Mouse (Mus musculus) MEL (cell line): ENCODE data around the gene Mag. TPM values are rescaled to one million over a fixed set of nuclear protein-coding genes. Genes with fewer than 3 reads are reported as not detected.

Experiments used
- DNase-seq: peaks from one replicate; pipeline ENCODE4 v3.0.0; 2011; ENCODE audit warnings: low read depth, low spot score
- H3K27ac ChIP-seq: 2 replicates; pipeline ENCODE4 v1.5.1; 2012; ENCODE audit warnings: low read depth, mild to moderate bottlenecking, control low read depth, low read length, moderate library complexity; ENCODE audit not compliant: control insufficient read depth
- H3K27me3 ChIP-seq, 2 experiments: fragments of 150-350 bp in 1 of 2; sonication (generic) in 1 of 2; 2 replicates each; pipeline ENCODE4 v1.6.1; 2012; ENCODE audit warnings: low read length in 2 of 2, mild to moderate bottlenecking in 2 of 2, improper control_type of control experiment in 1 of 2, moderate library complexity in 1 of 2; ENCODE audit not compliant: insufficient read depth in 2 of 2, control insufficient read depth in 1 of 2
- H3K36me3 ChIP-seq, 2 experiments: 2 replicates each; pipeline ENCODE4 v1.6.1; 2012 to 2014; ENCODE audit warnings: low read length in 2 of 2, improper control_type of control experiment in 1 of 2, inconsistent platforms in 1 of 2, mild to moderate bottlenecking in 1 of 2; ENCODE audit not compliant: insufficient read depth in 2 of 2, control insufficient read depth in 1 of 2
- H3K4me1 ChIP-seq, 2 experiments: fragments of 150-350 bp in 1 of 2; sonication (generic) in 1 of 2; 2 replicates each; pipeline ENCODE4 v1.6.1; 2012; ENCODE audit warnings: low read length in 2 of 2, improper control_type of control experiment in 1 of 2, mild to moderate bottlenecking in 1 of 2; ENCODE audit not compliant: insufficient read depth in 2 of 2, control insufficient read depth in 1 of 2
- H3K4me3 ChIP-seq, 2 experiments: fragments of 150-350 bp in 1 of 2; sonication (generic) in 1 of 2; 2 replicates each; pipeline ENCODE4 v1.5.1; 2012; ENCODE audit warnings: low read depth in 2 of 2, low read length in 2 of 2, mild to moderate bottlenecking in 2 of 2, moderate library complexity in 2 of 2, control low read depth in 1 of 2, improper control_type of control experiment in 1 of 2; ENCODE audit not compliant: control insufficient read depth in 1 of 2, insufficient read depth in 1 of 2
- H3K79me2 ChIP-seq: 2 replicates; pipeline ENCODE4 v1.6.1; 2012; ENCODE audit warnings: mild to moderate bottlenecking, low read length, moderate library complexity; ENCODE audit not compliant: control insufficient read depth, poor library complexity, insufficient read depth
- H3K9ac ChIP-seq: 2 replicates; pipeline ENCODE4 v1.6.1; 2012; ENCODE audit warnings: low read depth, mild to moderate bottlenecking, control low read depth, low read length, moderate library complexity; ENCODE audit not compliant: control insufficient read depth, poor library complexity, severe bottlenecking
- H3K9me3 ChIP-seq: fragments of 150-350 bp; sonication (generic); replicated peaks from 2 replicates; pipeline ENCODE4 v1.6.1; 2012; ENCODE audit warnings: mild to moderate bottlenecking, low read length, improper control_type of control experiment, moderate library complexity; ENCODE audit not compliant: insufficient read depth
- CTCF ChIP-seq, 3 experiments: IDR thresholded peaks in 2 of 3; conservative IDR thresholded peaks in 1 of 3; 2 replicates each; pipeline ENCODE4 v1.5.1; 2011 to 2012; ENCODE audit warnings: low read length in 3 of 3, low read depth in 2 of 3, mild to moderate bottlenecking in 2 of 3, improper control_type of control experiment in 1 of 3, inconsistent platforms in 1 of 3, mixed read lengths in 1 of 3, moderate library complexity in 1 of 3; ENCODE audit not compliant: control insufficient read depth in 1 of 3, insufficient read depth in 1 of 3, poor library complexity in 1 of 3, severe bottlenecking in 1 of 3
- ELF1 ChIP-seq: IDR thresholded peaks from 2 replicates; pipeline ENCODE4 v1.6.1; 2014; ENCODE audit warnings: low read depth, mild to moderate bottlenecking, inconsistent platforms, low read length, improper control_type of control experiment, moderate library complexity
- EP300 ChIP-seq, 2 experiments: IDR thresholded peaks; 2 replicates each; pipeline ENCODE4 v1.6.1; 2011; ENCODE audit warnings: improper control_type of control experiment in 2 of 2, low read length in 2 of 2, low read depth in 1 of 2, mild to moderate bottlenecking in 1 of 2
- ETS1 ChIP-seq: IDR thresholded peaks from 2 replicates; pipeline ENCODE4 v1.6.1; 2012; ENCODE audit warnings: low read depth, mild to moderate bottlenecking, inconsistent platforms, low read length, improper control_type of control experiment, moderate library complexity
- GABPA ChIP-seq: IDR thresholded peaks from 2 replicates; pipeline ENCODE4 v1.6.1; 2012; ENCODE audit warnings: low read depth, mild to moderate bottlenecking, inconsistent platforms, low read length, improper control_type of control experiment, moderate library complexity
- GATA1 ChIP-seq: IDR thresholded peaks from 2 replicates; pipeline ENCODE4 v1.6.1; 2011; ENCODE audit warnings: low read depth, low read length, improper control_type of control experiment
- HCFC1 ChIP-seq: IDR thresholded peaks from 2 replicates; pipeline ENCODE4 v1.6.1; 2012; ENCODE audit warnings: low read depth, mild to moderate bottlenecking, inconsistent platforms, low read length, improper control_type of control experiment, moderate library complexity
- JUND ChIP-seq: IDR thresholded peaks from 2 replicates; pipeline ENCODE4 v1.6.1; 2011; ENCODE audit warnings: low read depth, mild to moderate bottlenecking, improper control_type of control experiment, low read length
- MAFK ChIP-seq: IDR thresholded peaks from 2 replicates; pipeline ENCODE4 v1.6.1; 2011; ENCODE audit warnings: low read depth, mild to moderate bottlenecking, low read length, improper control_type of control experiment, borderline replicate concordance
- MAX ChIP-seq: IDR thresholded peaks from 2 replicates; pipeline ENCODE4 v1.6.1; 2011; ENCODE audit warnings: low read length, improper control_type of control experiment
- MXI1 ChIP-seq: IDR thresholded peaks from 2 replicates; pipeline ENCODE4 v1.6.1; 2011; ENCODE audit warnings: mild to moderate bottlenecking, low read depth, low read length, improper control_type of control experiment
- POLR2A ChIP-seq, 2 experiments: IDR thresholded peaks; 2 replicates each; pipeline ENCODE4 v1.6.1; 2011 to 2012; ENCODE audit warnings: low read length in 2 of 2, mild to moderate bottlenecking in 2 of 2, control low read depth in 1 of 2, improper control_type of control experiment in 1 of 2, low read depth in 1 of 2, moderate library complexity in 1 of 2; ENCODE audit not compliant: control insufficient read depth in 1 of 2, insufficient read depth in 1 of 2, poor library complexity in 1 of 2
- POLR2AphosphoS2 ChIP-seq: IDR thresholded peaks from 2 replicates; pipeline ENCODE4 v1.6.1; 2011; ENCODE audit warnings: low read length, improper control_type of control experiment
- RAD21 ChIP-seq: IDR thresholded peaks from 2 replicates; pipeline ENCODE4 v1.6.1; 2011; ENCODE audit warnings: mild to moderate bottlenecking, low read depth, low read length, improper control_type of control experiment
- TBP ChIP-seq: IDR thresholded peaks from 2 replicates; pipeline ENCODE4 v1.8.0; 2011; ENCODE audit warnings: low read depth, low read length, improper control_type of control experiment
- TCF12 ChIP-seq: IDR thresholded peaks from 2 replicates; pipeline ENCODE4 v1.6.1; 2014; ENCODE audit warnings: low read depth, mild to moderate bottlenecking, inconsistent platforms, low read length, improper control_type of control experiment, moderate library complexity
- UBTF ChIP-seq: IDR thresholded peaks from 2 replicates; pipeline ENCODE4 v1.6.1; 2012; ENCODE audit warnings: low read depth, mild to moderate bottlenecking, inconsistent platforms, low read length, improper control_type of control experiment, moderate library complexity, borderline replicate concordance; ENCODE audit not compliant: insufficient read depth
- USF2 ChIP-seq, 2 experiments: IDR thresholded peaks; 2 replicates each; pipeline ENCODE4 v1.6.1; 2011 to 2012; ENCODE audit warnings: improper control_type of control experiment in 2 of 2, low read length in 2 of 2, borderline replicate concordance in 1 of 2, inconsistent platforms in 1 of 2, low read depth in 1 of 2, mild to moderate bottlenecking in 1 of 2; ENCODE audit not compliant: insufficient read depth in 1 of 2
- ZC3H11A ChIP-seq: IDR thresholded peaks from 2 replicates; pipeline ENCODE4 v1.6.1; 2012; ENCODE audit warnings: low read depth, mild to moderate bottlenecking, inconsistent platforms, low read length, improper control_type of control experiment
- ZKSCAN1 ChIP-seq: IDR thresholded peaks from 2 replicates; pipeline ENCODE4 v1.6.1; 2012; ENCODE audit warnings: low read depth, mild to moderate bottlenecking, inconsistent platforms, low read length, improper control_type of control experiment, moderate library complexity
- ZMIZ1 ChIP-seq: IDR thresholded peaks from 2 replicates; pipeline ENCODE4 v1.6.1; 2012; ENCODE audit warnings: low read depth, mild to moderate bottlenecking, inconsistent platforms, low read length, improper control_type of control experiment, moderate library complexity
- polyA plus RNA-seq, 2 experiments: library from polyadenylated mRNA; stranded (reverse) in 1 of 2; unstranded in 1 of 2; fragments of >175 nt in 1 of 2; fragments of >200 nt in 1 of 2; gene quantifications; 2 replicates each; pipeline versions ENCODE4 v1.2.1 to v1.2.4; 2012; ENCODE audit warnings: low replicate concordance in 2 of 2, low read depth in 1 of 2; ENCODE audit not compliant: insufficient read length in 2 of 2, insufficient read depth in 1 of 2, missing spikeins in 1 of 2
- total RNA-seq: library from RNA; depleted of rRNA; stranded (reverse); fragments of 300-350 nt; gene quantifications from 2 replicates; pipeline ENCODE4 v1.2.3, GENCODE M21; 2012

Gene Mag
- total and polyA plus RNA-seq, 3 experiments = not detected

- H3K27ac ChIP-seq = no peak overlapping the region
- no peak for TF ChIP-seq USF2 (IDR thresholded peaks at IDR 0.05; ENCODE audit: borderline replicate concordance in 1 of 2, insufficient read depth in 1 of 2, low read depth in 1 of 2, low read length in 2 of 2)
- no peak for TF ChIP-seq MAX
- no peak for TF ChIP-seq ZC3H11A
- no peak for TF ChIP-seq GABPA
- TF ChIP-seq ZMIZ1 = no peak
- TF ChIP-seq POLR2AphosphoS2 = no peak
- TF ChIP-seq ELF1 = no peak
- no peak for TF ChIP-seq EP300 (IDR thresholded peaks at IDR 0.05; ENCODE audit: low read depth in 1 of 2, low read length in 2 of 2)
- TF ChIP-seq GATA1 = no peak
- no peak for TF ChIP-seq HCFC1
- no peak for TF ChIP-seq JUND
- no peak for TF ChIP-seq MAFK
- no peak for TF ChIP-seq ZKSCAN1
- no peak for TF ChIP-seq CTCF (IDR thresholded peaks at IDR 0.05 in 2 of 3, conservative IDR thresholded peaks at IDR 0.05 in 1 of 3; ENCODE audit: control insufficient read depth in 1 of 3, insufficient read depth in 1 of 3, low read depth in 2 of 3, low read length in 3 of 3, poor library complexity in 1 of 3, severe bottlenecking in 1 of 3)
- TF ChIP-seq POLR2A (IDR thresholded peaks at IDR 0.05; ENCODE audit: control insufficient read depth in 1 of 2, insufficient read depth in 1 of 2, low read depth in 1 of 2, low read length in 2 of 2, poor library complexity in 1 of 2) = no peak
- TF ChIP-seq TCF12 = no peak
- TF ChIP-seq RAD21 = no peak
- no peak for TF ChIP-seq MXI1
- no peak for TF ChIP-seq ETS1
- TF ChIP-seq UBTF = no peak
- TF ChIP-seq, all 39 proteins: peak for 0
- Histone ChIP-seq H3K27me3 (peaks cover 5 to 9% of the 10 kb centered on the region in 2 experiments), H3K79me2 (no peaks in the 10 kb centered on the region), H3K36me3 (no peaks in the 10 kb centered on the region), H3K9ac (no peak overlapping the region), H3K9me3 (no peaks in the 10 kb centered on the region), H3K4me3 (no peak overlapping the region), H3K4me1 (no peaks in the 10 kb centered on the region)
- DNase-seq = no peak
These were observed 2.0 kb upstream of the Mag start for GRCm38 (mm10) chr7:30916713-30917112.

- no peak for TF ChIP-seq TBP
These were observed 4.9 kb downstream of the Mag start for GRCm38 (mm10) chr7:30909773-30910172.

More at GRCm38 (mm10) chr7:30909773-30910172, 4.9 kb downstream of the Mag start:
- Histone ChIP-seq H3K4me1 (no peaks in the 10 kb centered on the region), H3K9me3 (no peaks in the 10 kb centered on the region), H3K27ac (no peak overlapping the region), H3K27me3 (peaks cover 0 to 7% of the 10 kb centered on the region in 2 experiments; a peak in 3 of 4 replicates), H3K79me2 (no peaks in the 10 kb centered on the region), H3K9ac (no peak overlapping the region), H3K4me3 (no peak overlapping the region), H3K36me3 (no peaks in the 10 kb centered on the region)
- no peak for DNase-seq
